Mouse (Mus musculus): ENCODE measurements around the gene Brca1.
"Not testable (repeated sequence)": the region's sequence is repeated elsewhere in the genome, so short reads cannot be mapped to it uniquely, and the experiment has no call there.

- TF ChIP-seq EP300, CTCF (IDR thresholded peaks at IDR 0.05; ENCODE audit: low read depth): not testable (repeated sequence)
These were observed 78.1 kb downstream of the Brca1 start for GRCm38 (mm10) chr11:101473686-101474085.
